Mouse (Mus musculus) gastrocnemius, postnatal 4 days (tissue): Measurements from ENCODE around the gene Pkd2l1. TPM values are rescaled to one million over a fixed set of nuclear protein-coding genes. Genes with fewer than 3 reads are reported as not detected.
A peak's percentile ranks its signal among the peaks of the same experiment; 100 is the strongest.
"Not testable (repeated sequence)": the region's sequence is repeated elsewhere in the genome, so short reads cannot be mapped to it uniquely, and the experiment has no call there.

Experiments used
- DNase-seq, 2 experiments: peaks; one replicate each; pipeline ENCODE4 v3.0.0; 2021 to 2022; ENCODE audit warnings: low spot score in 2 of 2, mixed read lengths in 2 of 2
- total RNA-seq, 2 experiments: library from RNA; stranded (reverse); gene quantifications; 2 replicates each; pipeline ENCODE4 v1.2.3; 2021

The Pkd2l1 gene
- total RNA-seq, 2 experiments from 2014 or later, result not detected

- no peak for DNase-seq
Measured at GRCm38 (mm10) chr19:44159386-44159785, 32.9 kb downstream of the Pkd2l1 start.

GRCm38 (mm10) chr19:44157005-44157404 lies 35.2 kb downstream of the Pkd2l1 start:
- DNase-seq, result no peak

DNA sequence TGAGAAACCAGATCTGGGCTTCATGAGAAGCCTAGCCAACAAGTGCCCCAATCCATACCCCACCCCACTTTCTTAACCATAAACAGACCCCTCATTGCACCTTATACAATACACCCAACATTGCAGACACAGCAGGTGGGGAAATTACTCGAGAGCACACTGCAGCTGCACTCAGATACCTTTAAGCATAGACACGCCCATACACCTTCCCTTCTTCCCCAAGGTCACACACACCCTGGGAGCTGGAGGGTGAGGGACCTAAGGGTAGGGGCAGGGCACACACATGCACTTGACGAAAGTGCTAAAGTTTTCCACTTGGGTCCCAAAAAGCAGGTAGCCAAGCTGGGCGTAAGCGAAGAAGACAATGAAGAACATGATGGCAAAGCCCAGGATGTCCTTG lies 38.5 kb downstream of the Pkd2l1 start:
- DNase-seq, result no peak

DNA sequence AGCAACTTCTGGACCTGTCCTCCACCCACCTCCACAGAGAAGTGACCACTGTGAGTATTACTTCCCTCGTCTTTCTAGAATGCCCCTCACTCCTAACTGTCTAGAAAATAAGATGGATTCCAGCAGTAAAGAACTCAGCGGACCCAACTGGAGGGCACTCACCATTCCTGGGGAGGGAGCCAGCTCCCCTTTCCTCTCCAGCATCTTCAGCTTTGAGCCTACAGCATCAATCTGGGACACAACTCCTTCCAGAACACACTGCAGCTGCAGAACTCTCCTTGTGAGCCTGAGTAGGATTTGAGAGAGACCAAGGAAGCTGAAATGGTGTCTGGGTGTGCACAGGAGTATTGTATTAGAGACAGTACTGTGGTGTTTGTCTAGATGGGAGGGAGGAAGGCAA lies 43.3 kb downstream of the Pkd2l1 start:
- no peak for DNase-seq

- DNase-seq, result no peak
Measured at GRCm38 (mm10) chr19:44148345-44148744, 43.9 kb downstream of the Pkd2l1 start.

DNA sequence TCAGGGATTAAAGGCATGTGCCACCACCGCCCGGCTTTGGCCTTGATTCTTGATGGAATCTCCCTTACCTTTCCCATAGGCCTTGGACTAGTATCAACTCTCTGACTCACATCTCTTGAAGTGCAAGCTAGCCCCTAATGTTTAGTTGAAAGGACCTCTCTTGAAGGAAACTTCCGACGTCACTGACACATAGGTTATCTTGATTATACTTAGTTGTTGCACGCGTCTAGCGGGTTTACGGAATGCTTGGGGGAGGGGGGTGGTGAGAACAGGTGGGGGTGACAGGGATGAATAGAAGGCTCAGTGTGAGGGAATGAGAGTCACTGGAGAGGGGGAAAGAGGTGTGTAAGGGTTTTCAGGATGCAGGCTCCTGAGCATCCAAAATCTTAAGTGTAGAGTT lies 45.3 kb downstream of the Pkd2l1 start:
- no peak for DNase-seq

DNA sequence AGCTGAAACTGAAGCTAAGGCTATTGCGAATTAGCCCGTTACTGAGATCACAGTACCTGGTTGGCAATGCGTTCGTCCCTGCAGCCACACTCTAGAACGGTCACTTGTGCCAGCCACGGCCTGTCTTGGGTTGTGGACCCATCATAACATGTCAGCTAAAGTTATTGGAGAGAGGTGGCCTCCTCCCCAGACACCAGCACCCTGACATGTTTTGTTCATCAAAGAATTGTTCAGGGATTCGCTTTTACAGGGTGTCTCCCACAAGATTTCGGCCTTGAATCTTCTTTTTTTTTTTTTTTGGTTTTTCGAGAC lies 45.7 kb downstream of the Pkd2l1 start:
- no peak for DNase-seq

DNA sequence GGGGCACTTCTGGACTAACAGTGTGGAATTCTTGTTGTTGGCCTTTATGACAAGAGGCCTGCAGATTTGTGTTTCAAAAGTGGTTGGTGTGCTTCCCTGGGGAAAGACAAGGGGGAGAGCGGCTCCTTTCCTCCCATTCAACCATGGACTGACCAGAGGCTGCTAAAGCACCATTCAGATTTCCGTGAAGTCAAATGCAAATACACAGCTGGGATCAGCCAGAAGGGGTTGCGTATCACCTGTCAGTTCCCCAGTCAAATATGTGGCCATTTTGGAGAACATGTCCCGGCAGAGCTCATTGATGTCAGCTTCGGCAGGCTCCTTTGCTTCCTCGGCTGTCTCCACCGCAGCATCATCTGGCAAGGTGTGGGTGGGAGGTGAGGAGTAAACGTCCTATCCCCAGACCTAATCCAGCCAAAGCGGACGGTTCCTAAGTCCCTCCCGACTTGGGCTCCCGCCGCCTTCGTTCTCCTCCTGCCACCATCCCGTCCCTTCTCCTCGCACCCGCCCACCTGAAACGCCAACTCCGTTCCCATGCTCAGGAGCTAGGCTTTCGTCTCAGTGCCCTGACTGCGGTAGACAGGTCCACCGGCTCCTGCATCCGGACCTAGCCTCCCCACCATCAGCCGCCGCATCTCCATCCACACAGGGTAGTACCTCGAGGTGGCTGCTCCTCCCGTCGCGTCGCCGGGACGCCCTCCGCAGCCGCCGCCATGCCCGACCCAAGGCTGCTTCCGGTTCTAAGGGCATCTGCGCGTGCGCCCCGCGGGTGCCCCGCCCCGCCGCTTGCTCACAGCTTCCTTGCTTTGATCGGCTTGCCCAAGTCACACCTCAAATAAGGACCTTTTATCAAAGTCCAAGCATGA lies 46.3 kb downstream of the Pkd2l1 start, which contains the start of gene Bloc1s2:
TSS of gene Bloc1s2 (minus strand) at position 745 of the 866 bp plus-strand sequence.
- peak; percentile 71 to 85 for DNase-seq

- DNase-seq, result no peak
Measured at GRCm38 (mm10) chr19:44144366-44144765, 47.9 kb downstream of the Pkd2l1 start.

DNA sequence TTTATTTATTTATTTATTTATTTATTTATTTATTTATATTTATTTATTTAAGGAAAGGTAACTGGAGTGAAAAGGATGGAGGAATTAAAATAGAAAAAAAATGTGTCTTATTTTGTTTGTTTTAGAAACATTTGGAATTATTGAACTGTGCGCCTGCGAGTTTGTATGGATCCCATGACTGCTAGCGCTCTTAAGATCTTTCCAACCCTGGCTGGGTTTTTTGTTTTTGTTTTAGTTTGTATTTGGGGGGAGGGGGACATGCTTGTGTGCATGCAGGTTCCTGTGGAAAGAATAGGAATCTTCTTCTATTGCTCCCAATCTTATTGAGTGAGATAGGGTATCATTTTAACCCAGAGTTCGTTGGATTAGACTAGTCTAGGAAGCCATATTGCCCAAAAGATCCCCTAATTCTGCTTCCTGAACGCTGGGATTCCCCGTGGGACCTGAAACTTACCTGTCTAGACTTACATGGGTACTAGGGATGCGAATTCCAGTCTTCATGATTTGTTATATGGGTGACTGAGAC lies 56.2 kb downstream of the Pkd2l1 start:
- no peak for DNase-seq

DNA sequence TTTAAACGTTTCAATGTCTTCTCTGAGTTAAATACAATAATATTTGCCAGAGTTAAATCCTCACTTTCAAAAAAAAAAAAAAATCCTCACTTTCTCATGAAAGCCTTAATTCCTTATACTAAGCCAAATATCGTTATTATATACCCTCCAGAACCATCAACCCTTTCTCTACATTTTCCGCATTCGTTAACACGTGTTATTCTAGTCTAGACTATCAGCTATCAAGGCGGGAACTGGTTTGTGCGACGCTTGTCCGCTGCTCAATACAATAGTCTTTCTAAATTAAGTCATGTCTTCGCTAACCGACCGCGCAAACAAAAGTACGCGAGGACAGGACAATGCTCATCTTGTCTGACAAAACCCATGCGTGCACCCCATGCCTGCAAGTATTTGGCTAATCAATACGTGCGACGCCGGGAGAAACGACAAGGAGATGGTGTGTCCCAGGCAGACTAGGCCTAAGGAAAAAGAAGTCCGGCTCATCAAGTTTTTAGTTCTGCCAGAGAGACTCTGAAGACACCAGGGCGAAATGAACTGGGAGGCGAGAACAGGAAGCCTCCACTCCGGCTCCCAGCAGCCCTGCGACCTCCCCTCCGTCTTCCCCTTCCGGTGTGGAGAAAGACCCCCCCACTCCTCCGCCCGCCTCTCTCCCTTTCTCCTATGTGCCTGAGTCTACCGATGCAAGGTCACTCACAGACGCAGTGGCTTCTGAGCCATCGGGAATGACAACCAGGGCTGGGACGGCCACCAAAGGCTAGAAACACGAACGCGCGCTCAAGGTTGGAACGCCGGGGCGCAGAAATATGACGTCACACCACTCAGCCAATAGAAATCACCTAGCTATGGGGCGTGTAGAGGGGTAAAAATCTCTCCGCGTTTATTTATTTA lies 56.9 kb downstream of the Pkd2l1 start, which contains the start of gene Cwf19l1:
TSS of gene Cwf19l1 (minus strand) at position 805 of the 888 bp plus-strand sequence.
- DNase-seq, result peak; percentile 74 to 88

GRCm38 (mm10) chr19:44132917-44133316 lies 59.3 kb downstream of the Pkd2l1 start:
- no peak for DNase-seq

DNA sequence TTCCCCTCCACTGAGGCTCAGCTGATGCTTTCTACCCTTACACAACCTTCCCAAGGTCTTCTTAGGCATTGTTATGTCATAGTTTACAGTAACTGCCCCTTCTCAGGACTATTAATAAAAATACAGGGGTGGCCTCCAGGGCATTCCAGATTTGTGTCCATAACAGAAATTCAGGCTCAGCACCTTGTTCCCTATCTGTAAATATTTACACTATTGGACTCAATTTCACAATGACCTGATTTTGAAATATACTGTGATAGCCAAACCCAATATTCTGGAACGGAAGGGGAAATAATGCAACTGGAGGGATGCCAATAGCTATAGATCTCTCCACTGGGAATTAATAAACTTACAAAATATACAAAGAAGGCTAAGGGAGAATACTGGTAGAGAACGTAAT lies 63.7 kb downstream of the Pkd2l1 start:
- DNase-seq, result no peak

DNA sequence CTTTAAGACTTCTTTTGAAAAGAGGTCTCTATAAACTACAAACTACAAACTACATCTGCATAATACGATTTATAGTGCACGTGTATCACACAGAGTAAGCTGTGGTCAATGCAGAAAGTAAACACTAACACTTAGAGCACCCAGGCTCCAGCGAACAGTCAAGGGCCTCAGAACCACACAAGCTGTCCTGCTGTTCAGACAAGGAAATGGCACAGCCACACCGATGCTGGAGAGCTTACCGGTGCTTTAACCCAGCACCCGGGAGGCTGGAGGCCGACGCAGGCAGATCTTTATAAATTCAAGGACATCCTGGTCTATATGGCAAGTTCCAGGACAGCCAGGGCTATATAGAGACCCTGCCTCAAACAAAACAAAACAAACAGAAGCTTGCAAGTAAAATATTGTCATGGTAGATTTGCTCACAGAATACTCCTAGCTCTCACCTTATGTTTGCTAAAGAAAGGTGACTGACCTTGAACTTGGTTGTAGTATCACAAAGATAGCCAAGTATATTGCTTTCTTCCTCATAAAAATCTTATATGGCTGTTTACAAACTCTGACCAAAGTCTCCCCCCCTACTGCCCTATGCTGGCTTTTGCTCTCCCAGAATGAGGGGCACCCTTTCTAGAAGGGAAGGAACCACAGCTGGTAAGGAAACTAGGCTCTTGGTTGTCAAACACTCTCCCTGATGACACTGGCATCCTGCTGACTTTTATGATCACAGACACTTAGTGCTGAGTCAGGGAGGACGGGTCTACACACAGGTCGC lies 64.3 kb downstream of the Pkd2l1 start:
- no peak for DNase-seq

- no peak for DNase-seq
Measured at GRCm38 (mm10) chr19:44121137-44121536, 71.1 kb downstream of the Pkd2l1 start.

GRCm38 (mm10) chr19:44120686-44121085 lies 71.6 kb downstream of the Pkd2l1 start:
- not testable (repeated sequence) for DNase-seq

DNA sequence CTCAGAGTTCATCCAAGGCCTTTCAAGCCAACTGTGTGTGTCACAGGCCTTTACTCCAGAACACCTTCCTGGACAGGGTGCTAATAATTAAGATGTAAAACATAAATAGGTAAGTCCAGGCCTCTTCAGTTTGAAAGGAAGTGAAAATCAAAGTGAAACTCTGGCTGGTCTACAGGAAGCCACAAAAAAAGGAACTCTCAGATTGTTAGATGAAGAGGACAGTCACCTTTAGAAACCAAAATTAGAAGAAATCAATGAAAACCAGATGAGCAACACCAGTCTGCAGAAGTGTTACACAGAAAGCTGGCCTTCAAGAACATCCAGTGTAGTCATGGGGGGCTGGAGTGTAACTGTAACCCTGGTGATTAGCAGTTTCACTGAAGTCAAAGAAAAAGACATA lies 74.4 kb downstream of the Pkd2l1 start:
- DNase-seq, result no peak

DNA sequence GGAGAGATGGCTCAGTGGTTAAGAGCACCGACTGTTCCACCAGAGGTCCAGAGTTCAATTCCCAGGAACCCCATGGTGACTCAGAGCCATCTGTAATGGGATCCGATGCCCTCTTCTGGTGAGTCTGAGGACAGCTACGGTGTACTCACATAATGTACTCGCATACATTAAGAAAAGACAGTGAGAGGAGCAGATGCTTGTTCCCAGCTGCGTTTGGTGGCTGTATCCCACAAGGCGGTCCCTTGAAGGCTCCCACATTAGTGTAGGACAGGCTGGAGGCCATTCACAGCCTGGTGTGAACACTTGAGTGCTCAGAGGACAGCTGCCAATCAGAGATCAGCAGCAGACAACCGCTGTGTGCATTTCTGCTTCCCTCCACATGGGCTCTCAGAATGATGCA lies 80.5 kb downstream of the Pkd2l1 start:
- DNase-seq, result no peak

DNA sequence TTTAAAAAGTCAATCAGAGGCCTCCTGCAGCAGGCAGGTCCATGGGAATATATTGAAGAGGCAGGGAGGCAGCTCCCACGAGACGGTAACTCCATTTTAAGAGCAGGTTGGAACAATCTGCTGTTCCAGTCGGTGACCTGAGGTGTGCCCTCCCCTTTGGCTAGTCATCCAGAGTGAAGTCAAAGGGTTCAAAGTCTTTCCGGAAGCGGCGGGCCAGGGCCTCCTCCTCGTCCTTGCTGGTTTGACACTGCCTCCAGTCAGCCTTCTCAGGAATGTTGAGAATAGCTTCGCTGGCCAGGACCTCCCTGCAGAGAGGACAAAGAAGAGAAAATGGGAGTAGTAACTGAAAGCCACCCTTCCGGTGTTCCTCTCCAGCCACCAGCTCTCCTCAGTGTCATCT lies 81.9 kb downstream of the Pkd2l1 start:
- DNase-seq, result no peak

- no peak for DNase-seq
Measured at GRCm38 (mm10) chr19:44108996-44109395, 83.2 kb downstream of the Pkd2l1 start.
